Mouse (Mus musculus) thymus, adult 2 months (tissue): ENCODE measurements around the gene Ak9.

Experiments
- CTCF ChIP-seq: fragments of 200-500 bp; IDR thresholded peaks from 2 replicates; pipeline ENCODE4 v1.5.1; 2012; ENCODE audit warnings: mild to moderate bottlenecking, control low read depth, low read length, moderate library complexity, borderline replicate concordance; ENCODE audit not compliant: control insufficient read depth, poor library complexity, insufficient read depth; ENCODE audit errors: extremely low read depth
- POLR2A ChIP-seq: fragments of 200-500 bp; IDR thresholded peaks from 2 replicates; pipeline ENCODE4 v1.6.1; 2012; ENCODE audit warnings: mild to moderate bottlenecking, low read length, control low read depth, moderate library complexity; ENCODE audit not compliant: control insufficient read depth, poor library complexity, insufficient read depth; ENCODE audit errors: extremely low read depth

GRCm38 (mm10) chr10:41435141-41435540 lies 131.4 kb downstream of the Ak9 start:
- TF ChIP-seq CTCF = no peak
- TF ChIP-seq POLR2A = no peak
